Mouse (Mus musculus) embryonic fibroblast, embryonic 13.5 days (primary cell): ENCODE data around the gene Kcnn1.

Experiments used
- CTCF ChIP-seq: IDR thresholded peaks from 2 replicates; pipeline ENCODE4 v1.5.1; 2011; ENCODE audit warnings: mild to moderate bottlenecking, control low read depth, low read length, moderate library complexity, borderline replicate concordance; ENCODE audit not compliant: insufficient read depth
- POLR2A ChIP-seq: IDR thresholded peaks from 2 replicates; pipeline ENCODE4 v1.6.1; 2011; ENCODE audit warnings: low read depth, mild to moderate bottlenecking, control low read depth, low read length, moderate library complexity

- TF ChIP-seq POLR2A (no peak), CTCF (no peak)
Measured at GRCm38 (mm10) chr8:70853863-70854262, 9.2 kb downstream of the Kcnn1 start.
